ENCODE assay signal across 24 mouse cellular contexts in genomic region chr12:51705778-51706177, GRCm38 (mm10). TPM values are rescaled to one million over a fixed set of nuclear protein-coding genes. Genes with fewer than 3 reads are reported as not detected.
DNase-seq lines count a peak whose midpoint lies in the region; TF ChIP-seq lines count a peak whose summit lies in the region.
"Had no signal": no experiment of that assay in that cellular context is flagged by ENCODE, and none has a peak within 500 bp of the region (broad histone marks: within the 10 kb centered on the region; RNA-seq: fewer than 3 reads in every experiment).

No protein-coding gene starts in this region.

- intact Hi-C loops in heart, adult 2 months (cut with DNase I), result no loop called here
- intact Hi-C loops in heart, postnatal 25 days (cut with DNase I), result no loop called here

- H3K9ac ChIP-seq in heart, adult 2 months (ENCODE audit: low read depth, low read length), result no peak overlapping the region
- H3K9ac ChIP-seq in ES-Bruce4 (ENCODE audit: low read depth, poor library complexity, severe bottlenecking), result no peak overlapping the region
- H3K9ac ChIP-seq: forebrain, postnatal 0 days; liver, postnatal 0 days; midbrain, embryonic 15.5 days; neural tube, embryonic 13.5 days had no signal

- no peaks in the 10 kb centered on the region for H3K27me3 ChIP-seq in heart, adult 2 months (ENCODE audit: control insufficient read depth, insufficient read depth, low read length)
- no peaks in the 10 kb centered on the region for H3K27me3 ChIP-seq in ES-Bruce4 (ENCODE audit: control insufficient read depth, insufficient read depth, low read length, poor library complexity, severe bottlenecking)
- H3K27me3 ChIP-seq: midbrain, embryonic 15.5 days; neural tube, embryonic 13.5 days had no signal

- TF ChIP-seq POLR2A in heart, adult 2 months (IDR thresholded peaks at IDR 0.05; ENCODE audit: insufficient read depth, low read depth, low read length), result no peak
- no peak for TF ChIP-seq POLR2A in ES-Bruce4 (IDR thresholded peaks at IDR 0.05; ENCODE audit: insufficient read depth, low read length)

- 43% methylated on average over 12 of the region's 12 CpGs for WGBS in heart, adult 2 months

- peak overlapping the region; percentile 3; the same call in 1 of the 2 replicates for H3K27ac ChIP-seq in heart, adult 2 months
- peak overlapping the region; percentile 26; the same call in 1 of the 2 replicates for H3K27ac ChIP-seq in ES-Bruce4 (ENCODE audit: insufficient read depth, low read length)
- peak overlapping the region; percentile 44; the same call in 1 of the 2 replicates for H3K27ac ChIP-seq in brown adipose tissue, adult 24 weeks (replicated peaks; ENCODE audit: low read depth, low read length)
- H3K27ac ChIP-seq: forebrain, embryonic 10.5 days; hindbrain, postnatal 0 days; left cerebral cortex, adult 2 months; limb, embryonic 10.5 days; midbrain, embryonic 15.5 days; neural tube, embryonic 13.5 days; stomach, postnatal 0 days had no signal

- H3K4me3 ChIP-seq in heart, adult 2 months, result no peak overlapping the region
- 0 out of 2 replicates have a peak overlapping the region, but pooled peaks have one; percentile 11 for H3K4me3 ChIP-seq in ES-Bruce4 (ENCODE audit: low read depth, low read length)
- H3K4me3 ChIP-seq in brown adipose tissue, adult 24 weeks (ENCODE audit: insufficient read depth, low read depth, low read length), result no peak overlapping the region
- H3K4me3 ChIP-seq: forebrain, embryonic 10.5 days; left cerebral cortex, adult 2 months; limb, embryonic 10.5 days; midbrain, embryonic 15.5 days; myocyte; neural tube, embryonic 13.5 days had no signal

- H3K36me3 ChIP-seq in heart, adult 2 months (ENCODE audit: control insufficient read depth, insufficient read depth, low read length), result no peaks in the 10 kb centered on the region
- no peaks in the 10 kb centered on the region for H3K36me3 ChIP-seq in ES-Bruce4 (ENCODE audit: control insufficient read depth, insufficient read depth, low read length, poor library complexity, severe bottlenecking)
- H3K36me3 ChIP-seq: limb, embryonic 10.5 days; midbrain, embryonic 15.5 days; neural tube, embryonic 13.5 days had no signal

- peaks cover 1% of the 10 kb centered on the region; the same call in 1 of the 2 replicates for H3K79me2 ChIP-seq in heart, adult 2 months (replicated peaks; ENCODE audit: control insufficient read depth, insufficient read depth, low read length)

- no peak for TF ChIP-seq CTCF in heart, adult 2 months (IDR thresholded peaks at IDR 0.05)
- no peak for TF ChIP-seq CTCF in ES-Bruce4 (IDR thresholded peaks at IDR 0.05; ENCODE audit: low read depth, low read length)

- H3K9me3 ChIP-seq in ES-Bruce4 (replicated peaks; ENCODE audit: control insufficient read depth, insufficient read depth, low read length, poor library complexity, severe bottlenecking), result 0 out of 2 replicates have a peak, but pooled peaks cover 6% of the 10 kb centered on the region
- H3K9me3 ChIP-seq: limb, embryonic 10.5 days; midbrain, embryonic 15.5 days had no signal

- TF ChIP-seq EP300 in heart, adult 2 months (IDR thresholded peaks at IDR 0.05; ENCODE audit: insufficient read depth, low read depth, low read length), result no peak
- TF ChIP-seq EP300 in ES-Bruce4 (IDR thresholded peaks at IDR 0.05; ENCODE audit: insufficient read depth, low read depth, low read length), result no peak

- H3K4me1 ChIP-seq in heart, adult 2 months (ENCODE audit: control insufficient read depth, insufficient read depth, low read length), result peaks cover 14% of the 10 kb centered on the region
- peaks cover 10% of the 10 kb centered on the region for H3K4me1 ChIP-seq in ES-Bruce4 (ENCODE audit: control insufficient read depth, insufficient read depth, low read length)
- peaks cover 5% of the 10 kb centered on the region for H3K4me1 ChIP-seq in brown adipose tissue, adult 24 weeks (ENCODE audit: control insufficient read depth, insufficient read depth, insufficient read length, low read length)
- H3K4me1 ChIP-seq: midbrain, embryonic 15.5 days had no signal

- no peak for DNase-seq in heart, adult 2 months
- DNase-seq in heart, postnatal 25 days (ENCODE audit: low spot score), result no peak
- DNase-seq in lung, postnatal 25 days (ENCODE audit: low spot score), result peak; percentile 74
- no peak for DNase-seq in urinary bladder, adult 18-20 months (ENCODE audit: low spot score in 2 of 2)
- no peak for DNase-seq in cerebellum, adult 9-10 months
- DNase-seq in left cerebral cortex, adult 8-10 months (ENCODE audit: low spot score in 2 of 2), result no peak
- DNase-seq: adrenal gland, postnatal 14 days; cerebellum, postnatal 10 days; forebrain, postnatal 0 days; kidney, postnatal 4 days; liver, postnatal 0 days; right cerebral cortex, adult 18-20 months; thymus, adult 2 months; thymus, postnatal 4 days had no signal

RNA-seq across cellular contexts. Expression of gene Strn3, which starts 14.1 kb away (rescaled TPM):
- total RNA-seq in heart, adult 2 months (2021), result 100 to 1,000 TPM; 106 to 114 TPM
- polyA plus RNA-seq in heart, adult 2 months (2012; rRNA removed), result 24.6 and 57.9 TPM in 2 replicates
- total RNA-seq in heart, postnatal 25 days (2021), result 100 to 1,000 TPM; 104 to 105 TPM
- 106 and 109 TPM in 2 replicates for polyA plus RNA-seq in ES-Bruce4 (2011; ENCODE audit: insufficient read depth, insufficient read length, low read depth, missing spikeins)
- 61.5 and 67.4 TPM in 2 replicates for polyA plus RNA-seq in brown adipose tissue, adult 24 weeks (2012; ENCODE audit: insufficient read depth, insufficient read length, missing spikeins)
- total RNA-seq in left cerebral cortex, adult 8-10 months (2022), result 10 to 100 TPM; 83.8 to 90.6 (median 86.9) TPM

RNA-seq across cellular contexts. Expression of gene Ap4s1, which starts 14.9 kb away (rescaled TPM):
- 10 to 100 TPM; 52.0 to 65.4 TPM for total RNA-seq in heart, adult 2 months (2021)
- polyA plus RNA-seq in heart, adult 2 months (2012; rRNA removed), result 20.4 and 31.1 TPM in 2 replicates
- 10 to 100 TPM; 48.8 to 55.6 TPM for total RNA-seq in heart, postnatal 25 days (2021)
- polyA plus RNA-seq in ES-Bruce4 (2011; ENCODE audit: insufficient read depth, insufficient read length, low read depth, missing spikeins), result 10.2 and 11.3 TPM in 2 replicates
- 76.3 and 112 TPM in 2 replicates for polyA plus RNA-seq in brown adipose tissue, adult 24 weeks (2012; ENCODE audit: insufficient read depth, insufficient read length, missing spikeins)
- 10 to 100 TPM; 58.0 to 65.7 (median 61.2) TPM for total RNA-seq in left cerebral cortex, adult 8-10 months (2022)
